Mouse (Mus musculus) midbrain, embryonic 14.5 days (tissue): ENCODE results near the gene Cnot2. TPM values are rescaled to one million over a fixed set of nuclear protein-coding genes. Genes with fewer than 3 reads are reported as not detected.
"Not testable (repeated sequence)": the region's sequence is repeated elsewhere in the genome, so short reads cannot be mapped to it uniquely, and the experiment has no call there.

Experiments
- ATAC-seq: fragments of 200-750 bp; cut with Nextera tagmentation; 2 replicates; pipeline ENCODE4 v1.8.0; 2017; ENCODE audit warnings: moderate number of reproducible peaks, moderate library complexity; ENCODE audit not compliant: low FRiP score, low TSS enrichment
- DNase-seq: peaks from one replicate; pipeline ENCODE4 v3.0.0-alpha.2; 2015
- H3K27ac ChIP-seq: fragments of 300-500 bp; sonication (generic); replicated peaks from 2 replicates; pipeline ENCODE4 v1.5.1; 2014; ENCODE audit warnings: mild to moderate bottlenecking, low read depth, low read length, moderate library complexity
- H3K27me3 ChIP-seq: fragments of 300-500 bp; sonication (generic); 2 replicates; pipeline ENCODE4 v1.6.1; 2014; ENCODE audit warnings: low read length, control low read depth, mixed read lengths; ENCODE audit not compliant: control insufficient read depth, insufficient read depth
- H3K36me3 ChIP-seq: fragments of 300-500 bp; sonication (generic); 2 replicates; pipeline ENCODE4 v1.6.1; 2014; ENCODE audit warnings: low read length, control low read depth; ENCODE audit not compliant: control insufficient read depth, insufficient read depth
- H3K4me1 ChIP-seq: fragments of 300-500 bp; sonication (generic); 2 replicates; pipeline ENCODE4 v1.6.1; 2014; ENCODE audit warnings: mild to moderate bottlenecking, antibody characterized with exemption, low read length, control low read depth; ENCODE audit not compliant: control insufficient read depth, insufficient read depth
- H3K4me2 ChIP-seq: fragments of 300-500 bp; sonication (generic); 2 replicates; pipeline ENCODE4 v1.6.1; 2014; ENCODE audit warnings: mild to moderate bottlenecking, low read length, moderate library complexity
- H3K4me3 ChIP-seq: fragments of 300-500 bp; sonication (generic); replicated peaks from 2 replicates; pipeline ENCODE4 v1.5.1; 2014; ENCODE audit warnings: low read depth, low read length
- H3K9ac ChIP-seq: fragments of 300-500 bp; sonication (generic); replicated peaks from 2 replicates; pipeline ENCODE4 v1.6.1; 2014; ENCODE audit warnings: mild to moderate bottlenecking, low read length, moderate library complexity
- H3K9me3 ChIP-seq: fragments of 300-500 bp; sonication (generic); 2 replicates; pipeline ENCODE4 v1.6.1; 2016; ENCODE audit warnings: low read length, control low read depth, mixed read lengths; ENCODE audit not compliant: control insufficient read depth
- WGBS: fragments of 180-500 bp; shearing (Covaris S2); extraction: QIAGEN DNeasy Blood & Tissue Kit; methylation state at CpG from one replicate; pipeline ENCODE4 v1.1.7; 2014; 5-methylcytosine and 5-hydroxymethylcytosine counted together
- polyA plus RNA-seq: library from polyadenylated mRNA; unstranded; fragments of >200 nt; fragmentation: Nextera tagmentation; extraction: Ambion mirVana; gene quantifications from 2 replicates; pipeline ENCODE4 v1.2.1, GENCODE M21; 2014

The Cnot2 gene
- polyA plus RNA-seq, 1 experiment from 2014 or later, result 122 TPM

- Histone ChIP-seq H3K4me2 (peak overlapping the region; percentile 81), H3K9me3 (no peaks in the 10 kb centered on the region), H3K4me1 (peaks cover 21% of the 10 kb centered on the region), H3K9ac (peak overlapping the region; percentile 93), H3K27me3 (no peaks in the 10 kb centered on the region), H3K4me3 (peak overlapping the region; percentile 92), H3K27ac (peak overlapping the region; percentile 99), H3K36me3 (peaks cover 10% of the 10 kb centered on the region)
- under 1% methylated on average over 62 of the region's 67 CpGs for WGBS
- DNase-seq (peak; percentile 58), ATAC-seq (peak; percentile 82)
Observed at GRCm38 (mm10) chr10:116581719-116582481, 589 bp upstream of the Cnot2 start.

- peak overlapping the region; percentile 93 for H3K9ac ChIP-seq
Observed at GRCm38 (mm10) chr10:116580591-116581358, 536 bp downstream of the Cnot2 start.

GRCm38 (mm10) chr10:116579478-116579877 is 1.8 kb downstream of the Cnot2 start:
- no peaks in the 10 kb centered on the region for H3K9me3 ChIP-seq
- ATAC-seq (no peak), DNase-seq (no peak)
- H3K4me1 ChIP-seq, result peaks cover 21% of the 10 kb centered on the region
- peak overlapping the region; percentile 81 for H3K4me2 ChIP-seq
- no peak overlapping the region for H3K27ac ChIP-seq
- H3K36me3 ChIP-seq, result peaks cover 2% of the 10 kb centered on the region; the same call in 1 of the 2 replicates
- peak overlapping the region; percentile 92; the same call in 1 of the 2 replicates for H3K4me3 ChIP-seq
- no peak overlapping the region for H3K9ac ChIP-seq
- no peaks in the 10 kb centered on the region for H3K27me3 ChIP-seq

More at GRCm38 (mm10) chr10:116580591-116581358, 536 bp downstream of the Cnot2 start:
- Histone ChIP-seq H3K9me3 (no peaks in the 10 kb centered on the region), H3K4me1 (peaks cover 21% of the 10 kb centered on the region), H3K27ac (peak overlapping the region; percentile 99), H3K4me2 (peak overlapping the region; percentile 81), H3K27me3 (no peaks in the 10 kb centered on the region), H3K4me3 (peak overlapping the region; percentile 92), H3K36me3 (peaks cover 8% of the 10 kb centered on the region)
- ATAC-seq (peak; percentile 84), DNase-seq (peak; percentile 78)
- under 1% methylated on average over 48 of the region's 71 CpGs for WGBS

- Histone ChIP-seq H3K4me2 (no peak overlapping the region), H3K9me3 (no peaks in the 10 kb centered on the region), H3K4me1 (peaks cover 21% of the 10 kb centered on the region), H3K27ac (no peak overlapping the region), H3K27me3 (no peaks in the 10 kb centered on the region), H3K9ac (no peak overlapping the region), H3K36me3 (no peaks in the 10 kb centered on the region), H3K4me3 (no peak overlapping the region)
- DNase-seq, result no peak
- no peak for ATAC-seq
Observed at GRCm38 (mm10) chr10:116578375-116578774, 2.9 kb downstream of the Cnot2 start.

- no peak for DNase-seq
- no peak overlapping the region for H3K27ac ChIP-seq
Observed at GRCm38 (mm10) chr10:116577181-116577580, 4.1 kb downstream of the Cnot2 start.

GRCm38 (mm10) chr10:116576071-116576470 is 5.2 kb downstream of the Cnot2 start:
- H3K4me3 ChIP-seq, DNase-seq, H3K4me2 ChIP-seq, H3K36me3 ChIP-seq, ATAC-seq, H3K9ac ChIP-seq, H3K27ac ChIP-seq, H3K27me3 ChIP-seq, H3K9me3 ChIP-seq: not testable (repeated sequence)
- WGBS, result 92% methylated on average over 2 of the region's 2 CpGs
- H3K4me1 ChIP-seq, result peaks cover 13% of the 10 kb centered on the region

More at GRCm38 (mm10) chr10:116577181-116577580, 4.1 kb downstream of the Cnot2 start:
- no peak overlapping the region for H3K9ac ChIP-seq
- H3K36me3 ChIP-seq, result no peaks in the 10 kb centered on the region
- 85% methylated on average over 3 of the region's 3 CpGs for WGBS
- H3K4me1 ChIP-seq, result peaks cover 13% of the 10 kb centered on the region
- H3K4me2 ChIP-seq, result no peak overlapping the region
- H3K4me3 ChIP-seq, result no peak overlapping the region
- H3K27me3 ChIP-seq, result no peaks in the 10 kb centered on the region
- no peaks in the 10 kb centered on the region for H3K9me3 ChIP-seq
- ATAC-seq, result no peak

- 79% methylated on average over 7 of the region's 7 CpGs for WGBS
- Histone ChIP-seq H3K4me2 (no peak overlapping the region), H3K9me3 (no peaks in the 10 kb centered on the region), H3K4me3 (no peak overlapping the region), H3K27me3 (no peaks in the 10 kb centered on the region), H3K4me1 (no peaks in the 10 kb centered on the region), H3K27ac (no peak overlapping the region), H3K36me3 (no peaks in the 10 kb centered on the region), H3K9ac (no peak overlapping the region)
- DNase-seq (no peak), ATAC-seq (no peak)
Observed at GRCm38 (mm10) chr10:116570526-116570925, 10.8 kb downstream of the Cnot2 start.

- ATAC-seq, result no peak
Observed at GRCm38 (mm10) chr10:116568539-116568938, 12.8 kb downstream of the Cnot2 start.

More at GRCm38 (mm10) chr10:116568539-116568938, 12.8 kb downstream of the Cnot2 start:
- Histone ChIP-seq H3K27ac (no peak overlapping the region), H3K9ac (no peak overlapping the region), H3K4me1 (no peaks in the 10 kb centered on the region), H3K27me3 (no peaks in the 10 kb centered on the region), H3K36me3 (no peaks in the 10 kb centered on the region), H3K4me3 (no peak overlapping the region), H3K4me2 (no peak overlapping the region), H3K9me3 (no peaks in the 10 kb centered on the region)
- no peak for DNase-seq
- 83% methylated on average over 1 of the region's 1 CpGs for WGBS
